Mouse (Mus musculus): ENCODE results near the gene Hist1h2ba. TPM values are rescaled to one million over a fixed set of nuclear protein-coding genes. Genes with fewer than 3 reads are reported as not detected.

Hist1h2ba gene
- not detected in 2 replicates for polyA plus RNA-seq (2012; rRNA removed)

- 96% methylated on average over 39 of the region's 39 CpGs for WGBS
- DNase-seq (ENCODE audit: low read depth, low spot score): no peak
Observed at GRCm38 (mm10) chr13:23933421-23934210, at the start of gene Hist1h2ba. Gene Hist1h2ba, minus strand, starts transcription at chr13:23934156.

- 21% methylated on average over 5 of the region's 5 CpGs for WGBS
- no peak for DNase-seq (ENCODE audit: low read depth, low spot score)
Observed at GRCm38 (mm10) chr13:23972271-23972670, 38.3 kb upstream of the Hist1h2ba start.

GRCm38 (mm10) chr13:23971870-23972269, 37.9 kb upstream of the Hist1h2ba start:
- DNase-seq (ENCODE audit: low read depth, low spot score): no peak
- WGBS: 62% methylated on average over 2 of the region's 2 CpGs

- 73% methylated on average over 2 of the region's 2 CpGs for WGBS
Observed at GRCm38 (mm10) chr13:23964909-23965308, 31.0 kb upstream of the Hist1h2ba start.

GRCm38 (mm10) chr13:23959776-23960175, 25.8 kb upstream of the Hist1h2ba start:
- 31% methylated on average over 2 of the region's 2 CpGs for WGBS
- no peak for DNase-seq (ENCODE audit: low read depth, low spot score)

More at GRCm38 (mm10) chr13:23964909-23965308, 31.0 kb upstream of the Hist1h2ba start:
- no peak for DNase-seq (ENCODE audit: low read depth, low spot score)

GRCm38 (mm10) chr13:23950928-23951327, 17.0 kb upstream of the Hist1h2ba start:
- no peak for DNase-seq (ENCODE audit: low read depth, low spot score)
- WGBS: 51% methylated on average over 3 of the region's 3 CpGs

- 67% methylated on average over 14 of the region's 14 CpGs for WGBS
- no peak for DNase-seq (ENCODE audit: low read depth, low spot score)
Observed at GRCm38 (mm10) chr13:23949484-23950246, 15.7 kb upstream of the Hist1h2ba start.

- no peak for DNase-seq (ENCODE audit: low read depth, low spot score)
- 51% methylated on average over 2 of the region's 2 CpGs for WGBS
Observed at GRCm38 (mm10) chr13:23946254-23946653, 12.3 kb upstream of the Hist1h2ba start.

GRCm38 (mm10) chr13:23942861-23943260, 8.9 kb upstream of the Hist1h2ba start:
- WGBS: 53% methylated on average over 2 of the region's 2 CpGs
- no peak for DNase-seq (ENCODE audit: low read depth, low spot score)

- 59% methylated on average over 6 of the region's 6 CpGs for WGBS
- no peak for DNase-seq (ENCODE audit: low read depth, low spot score)
Observed at GRCm38 (mm10) chr13:23940291-23940690, 6.3 kb upstream of the Hist1h2ba start.

- no peak for DNase-seq (ENCODE audit: low read depth, low spot score)
- WGBS: 79% methylated on average over 1 of the region's 1 CpGs
Observed at GRCm38 (mm10) chr13:23938699-23939098, 4.7 kb upstream of the Hist1h2ba start.

- WGBS: 93% methylated on average over 10 of the region's 10 CpGs
Observed at GRCm38 (mm10) chr13:23934211-23934520, 210 bp upstream of the Hist1h2ba start, which contains the start of gene Hist1h2aa. Gene Hist1h2aa, plus strand, starts transcription at chr13:23934462.

GRCm38 (mm10) chr13:23930904-23931303, 3.1 kb downstream of the Hist1h2ba start:
- WGBS: 72% methylated on average over 11 of the region's 11 CpGs
- DNase-seq (ENCODE audit: low read depth, low spot score): no peak

More at GRCm38 (mm10) chr13:23934211-23934520, 210 bp upstream of the Hist1h2ba start, which contains the start of gene Hist1h2aa:
- DNase-seq (ENCODE audit: low read depth, low spot score): no peak

GRCm38 (mm10) chr13:23930461-23930860, 3.5 kb downstream of the Hist1h2ba start:
- 69% methylated on average over 9 of the region's 9 CpGs for WGBS
- no peak for DNase-seq (ENCODE audit: low read depth, low spot score)

GRCm38 (mm10) chr13:23928637-23929036, 5.3 kb downstream of the Hist1h2ba start:
- 15% methylated on average over 3 of the region's 3 CpGs for WGBS
- DNase-seq (ENCODE audit: low read depth, low spot score): no peak

GRCm38 (mm10) chr13:23925792-23926191, 8.2 kb downstream of the Hist1h2ba start:
- DNase-seq (ENCODE audit: low read depth, low spot score): no peak
- WGBS: 69% methylated on average over 2 of the region's 2 CpGs

- no peak for DNase-seq (ENCODE audit: low read depth, low spot score)
- 14% methylated on average over 4 of the region's 4 CpGs for WGBS
Observed at GRCm38 (mm10) chr13:23917674-23918073, 16.3 kb downstream of the Hist1h2ba start.

- 91% methylated on average over 1 of the region's 1 CpGs for WGBS
Observed at GRCm38 (mm10) chr13:23916132-23916531, 17.8 kb downstream of the Hist1h2ba start.

GRCm38 (mm10) chr13:23914376-23915167, 19.4 kb downstream of the Hist1h2ba start, which contains the start of gene Slc17a4:
Gene Slc17a4, minus strand, starts transcription at chr13:23915009.
- WGBS: 26% methylated on average over 9 of the region's 9 CpGs
- no peak for DNase-seq (ENCODE audit: low read depth, low spot score)

More at GRCm38 (mm10) chr13:23916132-23916531, 17.8 kb downstream of the Hist1h2ba start:
- DNase-seq (ENCODE audit: low read depth, low spot score): no peak

All from large intestine, adult 2 months (tissue).